Mouse (Mus musculus) olfactory bulb, adult 2 months (tissue): ENCODE data around the gene A930033H14Rik.

Experiments used
- CTCF ChIP-seq: fragments of 200-500 bp; IDR thresholded peaks from 2 replicates; pipeline ENCODE4 v1.5.1; 2012; ENCODE audit warnings: low read depth, mild to moderate bottlenecking, low read length, moderate library complexity; ENCODE audit not compliant: insufficient read depth
- POLR2A ChIP-seq: fragments of 200-500 bp; IDR thresholded peaks from 2 replicates; pipeline ENCODE4 v1.6.1; 2012; ENCODE audit warnings: mild to moderate bottlenecking, low read depth, low read length, moderate library complexity; ENCODE audit not compliant: insufficient read depth

DNA sequence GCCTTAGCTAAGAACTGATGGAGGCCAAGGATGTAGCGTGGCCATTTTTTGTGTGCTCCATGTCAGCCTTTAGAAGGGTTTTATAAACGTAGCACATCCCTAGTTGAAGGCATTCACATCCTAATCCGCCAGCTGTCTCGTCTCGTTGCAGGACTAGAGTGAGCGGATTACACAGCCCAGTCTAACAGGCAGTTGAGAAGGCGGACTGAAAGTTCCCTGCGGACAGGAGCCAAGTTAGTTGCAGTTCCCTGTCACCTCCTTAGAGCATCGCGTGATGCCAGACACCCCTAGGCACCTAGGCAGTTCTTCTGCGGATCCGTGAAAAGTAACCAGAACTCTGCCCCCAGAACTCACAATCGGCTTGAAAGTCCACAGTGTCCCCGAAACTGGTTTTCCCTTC is 922 bp downstream of the A930033H14Rik start:
- no peak for TF ChIP-seq CTCF
- no peak for TF ChIP-seq POLR2A
